Mouse (Mus musculus) heart, embryonic 14.5 days (tissue): ENCODE results near the gene Rrm2. TPM values are rescaled to one million over a fixed set of nuclear protein-coding genes. Genes with fewer than 3 reads are reported as not detected.
A peak's percentile ranks its signal among the peaks of the same experiment; 100 is the strongest.

Experiments used
- ATAC-seq: fragments of 200-750 bp; cut with Nextera tagmentation; 2 replicates; pipeline ENCODE4 v1.8.0; 2017; ENCODE audit warnings: low read depth, moderate TSS enrichment; ENCODE audit not compliant: insufficient number of reproducible peaks, insufficient read depth, low FRiP score
- H3K27ac ChIP-seq, 2 experiments: fragments of 200-500 bp in 1 of 2; fragments of 300-500 bp in 1 of 2; sonication (generic) in 1 of 2; replicated peaks in 1 of 2; 2 replicates each; pipeline ENCODE4 v1.5.1; 2012 to 2014; ENCODE audit warnings: low read depth in 2 of 2, low read length in 2 of 2, control low read depth in 1 of 2, mild to moderate bottlenecking in 1 of 2, mixed read lengths in 1 of 2; ENCODE audit not compliant: control insufficient read depth in 1 of 2, insufficient read depth in 1 of 2
- H3K27me3 ChIP-seq: fragments of 300-500 bp; sonication (generic); 2 replicates; pipeline ENCODE4 v1.6.1; 2014; ENCODE audit warnings: mild to moderate bottlenecking, low read length, control low read depth; ENCODE audit not compliant: control insufficient read depth, insufficient read depth
- H3K36me3 ChIP-seq: fragments of 300-500 bp; sonication (generic); 2 replicates; pipeline ENCODE4 v1.6.1; 2014; ENCODE audit warnings: mild to moderate bottlenecking, control low read depth, low read length, mixed read lengths; ENCODE audit not compliant: control insufficient read depth, insufficient read depth
- H3K4me1 ChIP-seq, 2 experiments: fragments of 200-500 bp in 1 of 2; fragments of 300-500 bp in 1 of 2; sonication (generic) in 1 of 2; 2 replicates each; pipeline ENCODE4 v1.6.1; 2012 to 2014; ENCODE audit warnings: low read length in 2 of 2, control low read depth in 1 of 2, mixed read lengths in 1 of 2; ENCODE audit not compliant: control insufficient read depth in 2 of 2, insufficient read depth in 2 of 2
- H3K4me2 ChIP-seq: fragments of 300-500 bp; sonication (generic); 2 replicates; pipeline ENCODE4 v1.6.1; 2014; ENCODE audit warnings: mild to moderate bottlenecking, low read length
- H3K4me3 ChIP-seq, 2 experiments: fragments of 200-500 bp in 1 of 2; fragments of 300-500 bp in 1 of 2; sonication (generic) in 1 of 2; 2 replicates each; pipeline ENCODE4 v1.5.1; 2012 to 2014; ENCODE audit warnings: low read length in 2 of 2, mild to moderate bottlenecking in 2 of 2, control low read depth in 1 of 2, low read depth in 1 of 2, moderate library complexity in 1 of 2; ENCODE audit not compliant: control insufficient read depth in 1 of 2, insufficient read depth in 1 of 2
- H3K9ac ChIP-seq: fragments of 300-500 bp; sonication (generic); 2 replicates; pipeline ENCODE4 v1.6.1; 2014; ENCODE audit warnings: mild to moderate bottlenecking, low read length
- H3K9me3 ChIP-seq: fragments of 300-500 bp; sonication (generic); 2 replicates; pipeline ENCODE4 v1.6.1; 2016; ENCODE audit warnings: low read length, control low read depth; ENCODE audit not compliant: control insufficient read depth
- WGBS: fragments of 180-500 bp; shearing (Covaris S2); extraction: QIAGEN DNeasy Blood & Tissue Kit; methylation state at CpG from one replicate; pipeline ENCODE4 v1.1.7; 2014; 5-methylcytosine and 5-hydroxymethylcytosine counted together
- polyA plus RNA-seq: library from polyadenylated mRNA; unstranded; fragments of >200 nt; fragmentation: Nextera tagmentation; extraction: Ambion mirVana; gene quantifications from 2 replicates; pipeline ENCODE4 v1.2.1, GENCODE M21; 2014

Gene Rrm2
- polyA plus RNA-seq, 1 experiment from 2014 or later: 189 TPM

DNA sequence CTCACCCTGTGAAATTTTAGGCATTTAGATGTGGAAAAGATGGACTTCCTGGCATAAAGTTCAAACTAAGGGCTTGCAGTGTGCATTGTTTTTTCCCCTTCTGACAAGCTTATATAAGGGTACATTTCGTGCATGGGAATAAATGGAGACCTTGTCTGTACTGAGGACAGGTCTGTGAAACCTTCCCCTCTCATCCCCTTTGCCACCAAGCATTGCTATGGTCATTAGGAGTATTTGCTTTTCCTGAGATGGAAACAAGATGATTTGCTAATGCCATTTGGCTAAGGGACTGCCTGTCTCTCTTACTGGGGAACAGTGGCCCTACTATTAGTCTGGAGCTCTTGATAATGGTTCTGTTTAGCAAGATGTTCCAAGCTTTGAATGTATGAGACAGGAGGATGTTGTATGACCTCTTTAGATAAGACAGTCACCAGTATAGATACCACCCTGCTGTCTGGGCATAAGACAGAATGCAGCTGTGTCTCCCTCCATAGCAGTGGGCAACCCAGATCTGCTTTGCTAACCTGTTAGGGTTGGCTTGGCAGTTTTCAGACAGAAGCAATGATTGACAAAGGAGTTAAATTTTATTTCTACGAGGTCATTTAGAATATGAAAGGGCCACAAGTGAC, 7.3 kb downstream of the Rrm2 start:
- Histone ChIP-seq H3K4me2 (no peak overlapping the region), H3K4me3 (no peak overlapping the region), H3K27ac (no peak overlapping the region), H3K9me3 (no peaks in the 10 kb centered on the region), H3K27me3 (no peaks in the 10 kb centered on the region), H3K9ac (no peak overlapping the region), H3K36me3 (peaks cover 40% of the 10 kb centered on the region), H3K4me1 (peaks cover 10 to 18% of the 10 kb centered on the region in 2 experiments; a peak in 3 of 4 replicates)
- WGBS: 54% methylated on average over 2 of the region's 2 CpGs
- ATAC-seq: no peak

DNA sequence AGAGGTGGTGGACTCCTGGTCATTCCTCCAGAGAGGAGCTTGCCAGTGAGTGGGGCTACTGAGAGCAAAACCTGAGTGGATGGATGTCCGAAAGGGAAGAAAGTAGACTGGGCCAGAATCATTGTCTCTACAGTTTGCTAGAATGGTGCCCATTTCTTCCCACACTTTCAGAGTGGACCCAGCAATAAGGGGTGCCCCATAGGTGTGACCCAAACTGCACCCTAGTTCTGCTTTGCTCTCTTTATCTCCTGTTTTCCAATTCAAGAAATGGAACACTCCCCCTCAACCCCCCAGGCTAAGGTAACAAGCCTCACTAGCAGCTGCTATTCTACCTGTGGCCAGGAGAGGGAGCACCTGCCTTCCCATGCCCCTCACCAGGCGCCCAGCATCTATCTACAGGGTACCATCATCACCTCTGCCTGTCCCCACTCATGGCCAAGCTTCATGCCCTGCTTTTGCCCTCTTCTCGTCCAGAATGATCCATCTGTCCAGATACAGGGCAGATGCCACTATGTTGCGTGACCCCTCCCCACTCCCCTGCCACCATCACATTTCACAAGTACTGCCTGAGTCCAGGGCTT, 8.8 kb downstream of the Rrm2 start:
- Histone ChIP-seq H3K27me3 (no peaks in the 10 kb centered on the region), H3K9ac (no peak overlapping the region), H3K27ac (no peak overlapping the region), H3K4me2 (no peak overlapping the region), H3K9me3 (no peaks in the 10 kb centered on the region), H3K4me1 (peaks cover 4 to 5% of the 10 kb centered on the region in 2 experiments; a peak in 2 of 4 replicates), H3K36me3 (peaks cover 26% of the 10 kb centered on the region), H3K4me3 (no peak overlapping the region)
- no peak for ATAC-seq
- 43% methylated on average over 4 of the region's 4 CpGs for WGBS

DNA sequence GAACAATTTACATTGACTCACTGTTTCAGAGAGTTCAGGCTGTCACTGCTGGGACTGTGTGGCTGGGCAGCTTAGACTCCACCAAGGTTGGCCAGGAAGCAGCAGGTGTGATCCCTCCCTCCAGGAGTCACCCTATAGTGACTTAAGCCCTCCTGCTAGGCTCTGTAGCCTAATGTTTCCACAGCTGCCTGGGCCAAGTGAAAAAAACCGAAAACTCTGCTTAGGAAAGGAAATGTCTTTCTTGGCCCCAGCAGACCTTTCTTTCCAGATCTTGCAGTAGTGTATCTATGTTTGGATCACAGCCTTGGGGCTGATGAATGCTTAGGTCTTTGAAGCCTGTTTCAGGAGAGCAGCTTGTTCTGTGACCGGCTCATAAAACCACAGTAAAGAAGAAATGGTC, 15.4 kb downstream of the Rrm2 start:
- no peak overlapping the region; the same call in 1 of the 2 replicates for H3K9ac ChIP-seq
- ATAC-seq: peak; percentile 35; the same call in 1 of the 2 replicates
- peak overlapping the region in 1 of 2 experiments; percentile 19; a peak in 2 of 4 replicates for H3K27ac ChIP-seq
- 42% methylated on average over 2 of the region's 2 CpGs for WGBS
- peaks cover 8 to 12% of the 10 kb centered on the region in 2 experiments for H3K4me1 ChIP-seq
- no peaks in the 10 kb centered on the region for H3K36me3 ChIP-seq
- H3K4me2 ChIP-seq: no peak overlapping the region
- H3K27me3 ChIP-seq: no peaks in the 10 kb centered on the region
- no peak overlapping the region for H3K4me3 ChIP-seq
- no peaks in the 10 kb centered on the region for H3K9me3 ChIP-seq

DNA sequence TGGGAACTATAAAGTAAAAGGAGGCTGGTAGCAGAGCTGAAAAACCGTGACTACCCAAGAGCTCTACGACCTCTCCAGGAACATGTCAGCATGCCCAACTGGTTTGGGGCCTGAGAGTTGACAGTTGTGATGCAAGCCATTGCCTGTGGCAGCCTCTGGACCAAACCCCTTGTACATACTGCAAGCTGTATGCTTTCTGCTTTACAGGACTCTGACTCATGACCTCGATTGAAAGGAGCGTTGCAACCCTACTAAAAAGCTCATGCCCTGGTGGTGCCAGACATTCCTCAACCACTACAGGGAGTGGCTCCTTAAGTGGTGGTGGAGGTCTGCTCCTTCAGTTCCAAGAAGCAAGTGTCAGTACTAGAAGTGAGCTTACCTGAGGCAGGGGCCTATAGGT, 15.8 kb downstream of the Rrm2 start:
- Histone ChIP-seq H3K9me3 (no peaks in the 10 kb centered on the region), H3K9ac (no peak overlapping the region; the same call in 1 of the 2 replicates), H3K36me3 (no peaks in the 10 kb centered on the region), H3K4me3 (no peak overlapping the region), H3K27ac (peak overlapping the region; percentile 19 to 59), H3K27me3 (no peaks in the 10 kb centered on the region), H3K4me1 (peaks cover 8 to 12% of the 10 kb centered on the region in 2 experiments), H3K4me2 (no peak overlapping the region; the same call in 1 of the 2 replicates)
- ATAC-seq: no peak
- WGBS: 17% methylated on average over 4 of the region's 4 CpGs

DNA sequence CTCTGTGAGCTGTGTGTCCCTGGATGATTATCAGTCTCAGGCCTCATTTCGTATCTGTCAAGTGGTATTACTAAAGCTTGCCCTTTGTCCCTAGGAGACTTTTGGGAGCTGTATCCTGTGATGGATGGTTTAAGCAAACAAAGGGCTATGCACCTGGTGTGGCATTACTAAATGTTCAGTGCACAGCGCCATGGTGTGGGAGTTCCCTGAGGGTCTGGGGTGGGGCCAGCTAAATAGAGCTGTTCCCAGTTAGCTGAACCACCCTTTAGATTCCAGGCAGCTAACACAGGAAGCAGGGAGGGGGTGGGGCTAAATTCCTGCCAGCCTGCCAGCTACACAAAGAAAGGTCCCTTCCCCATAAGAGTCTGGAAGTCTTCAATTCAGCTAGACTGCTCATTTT, 16.3 kb downstream of the Rrm2 start:
- Histone ChIP-seq H3K4me3 (no peak overlapping the region), H3K9ac (no peak overlapping the region), H3K27me3 (no peaks in the 10 kb centered on the region), H3K27ac (peak overlapping the region; percentile 19 to 59), H3K9me3 (0 out of 2 replicates have a peak, but pooled peaks cover 5% of the 10 kb centered on the region), H3K4me2 (peak overlapping the region; percentile 39), H3K4me1 (peaks cover 8 to 10% of the 10 kb centered on the region in 2 experiments), H3K36me3 (no peaks in the 10 kb centered on the region)
- peak; percentile 83 for ATAC-seq
- 8% methylated on average over 2 of the region's 2 CpGs for WGBS

DNA sequence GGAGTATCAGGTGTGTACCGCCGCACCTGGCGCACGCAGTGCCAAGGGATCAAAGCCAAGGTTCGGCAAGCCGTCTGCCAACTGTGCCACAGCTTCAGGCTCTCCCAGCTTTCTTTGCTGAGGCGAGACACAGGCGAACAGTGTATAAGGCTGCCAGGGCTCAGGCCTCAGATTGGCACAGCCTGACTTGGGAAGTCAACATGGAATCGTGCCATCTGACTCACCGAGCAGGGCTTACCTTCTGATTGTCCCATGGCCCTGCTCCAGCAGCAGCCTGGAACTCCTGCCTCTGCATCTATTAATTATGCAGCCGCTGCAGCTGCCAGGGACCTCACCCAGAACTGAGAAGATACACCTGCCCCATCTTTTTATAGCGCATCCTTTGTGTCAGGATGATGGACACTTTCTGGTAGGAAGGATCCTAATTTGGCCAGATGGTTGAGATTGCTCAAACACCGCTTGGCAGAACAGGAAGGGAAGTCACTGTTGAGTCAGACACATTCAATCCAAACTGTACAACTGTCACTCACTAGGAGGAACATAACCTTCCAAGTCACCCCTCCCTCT, 26.9 kb downstream of the Rrm2 start:
- Histone ChIP-seq H3K9me3 (no peaks in the 10 kb centered on the region), H3K27ac (no peak overlapping the region), H3K4me2 (no peak overlapping the region), H3K36me3 (no peaks in the 10 kb centered on the region), H3K27me3 (no peaks in the 10 kb centered on the region), H3K4me3 (no peak overlapping the region), H3K9ac (no peak overlapping the region), H3K4me1 (no peaks in the 10 kb centered on the region)
- 77% methylated on average over 13 of the region's 13 CpGs for WGBS
- ATAC-seq: no peak

DNA sequence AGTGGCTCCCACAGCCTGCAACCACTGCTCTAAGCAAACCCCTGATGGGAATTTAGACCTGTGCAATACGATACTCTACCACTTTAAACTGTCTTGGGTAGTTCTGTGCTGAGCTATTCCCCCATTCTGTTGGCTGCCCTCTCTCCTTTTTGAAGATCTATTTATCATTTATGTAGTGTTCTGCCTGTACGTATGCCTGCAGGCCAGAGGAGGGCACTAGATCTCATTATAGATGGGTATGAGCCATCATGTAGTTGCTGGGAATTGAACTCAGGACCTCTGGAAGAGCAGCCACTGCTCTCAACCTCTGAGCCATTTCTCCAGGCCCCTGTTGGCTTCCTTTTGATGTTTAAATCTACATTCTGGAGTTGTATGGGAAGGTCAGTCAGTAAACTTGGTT, 28.9 kb downstream of the Rrm2 start:
- ATAC-seq: no peak
- no peak overlapping the region for H3K4me3 ChIP-seq
- no peak overlapping the region for H3K4me2 ChIP-seq
- no peaks in the 10 kb centered on the region for H3K36me3 ChIP-seq
- H3K27ac ChIP-seq: no peak overlapping the region
- no peaks in the 10 kb centered on the region for H3K4me1 ChIP-seq
- H3K27me3 ChIP-seq: no peaks in the 10 kb centered on the region
- H3K9me3 ChIP-seq: no peaks in the 10 kb centered on the region
- no peak overlapping the region for H3K9ac ChIP-seq
- WGBS: 54% methylated on average over 2 of the region's 2 CpGs
